Mouse (Mus musculus) embryonic facial prominence, embryonic 12.5 days (tissue): ENCODE results near the gene Sdhd. TPM values are rescaled to one million over a fixed set of nuclear protein-coding genes. Genes with fewer than 3 reads are reported as not detected.
"Not testable (repeated sequence)": the region's sequence is repeated elsewhere in the genome, so short reads cannot be mapped to it uniquely, and the experiment has no call there.

Experiments
- ATAC-seq: fragments of 200-750 bp; cut with Nextera tagmentation; 2 replicates; pipeline ENCODE4 v1.8.0; 2017; ENCODE audit not compliant: insufficient number of reproducible peaks, insufficient read depth, low FRiP score, low TSS enrichment
- H3K27ac ChIP-seq: fragments of 300-500 bp; sonication (generic); 2 replicates; pipeline ENCODE4 v1.5.1; 2016; ENCODE audit warnings: mild to moderate bottlenecking
- H3K27me3 ChIP-seq: fragments of 300-500 bp; sonication (generic); 2 replicates; pipeline ENCODE4 v1.6.1; 2016; ENCODE audit warnings: mild to moderate bottlenecking, moderate library complexity
- H3K36me3 ChIP-seq: fragments of 300-500 bp; sonication (generic); 2 replicates; pipeline ENCODE4 v1.6.1; 2016; ENCODE audit warnings: mild to moderate bottlenecking
- H3K4me1 ChIP-seq: fragments of 300-500 bp; sonication (generic); 2 replicates; pipeline ENCODE4 v1.6.1; 2016
- H3K4me2 ChIP-seq: fragments of 300-500 bp; sonication (generic); replicated peaks from 2 replicates; pipeline ENCODE4 v1.6.1; 2016; ENCODE audit warnings: mild to moderate bottlenecking, moderate library complexity
- H3K4me3 ChIP-seq: fragments of 300-500 bp; sonication (generic); 2 replicates; pipeline ENCODE4 v1.5.1; 2016; ENCODE audit warnings: mild to moderate bottlenecking
- H3K9ac ChIP-seq: fragments of 300-500 bp; sonication (generic); 2 replicates; pipeline ENCODE4 v1.6.1; 2016; ENCODE audit warnings: mild to moderate bottlenecking, moderate library complexity
- H3K9me3 ChIP-seq: fragments of 300-500 bp; sonication (generic); 2 replicates; pipeline ENCODE4 v1.6.1; 2016; ENCODE audit warnings: mild to moderate bottlenecking, moderate library complexity
- WGBS: fragments of 180-500 bp; shearing (Covaris S2); methylation state at CpG from one replicate; pipeline ENCODE4 v1.1.7; 2016; 5-methylcytosine and 5-hydroxymethylcytosine counted together
- polyA plus RNA-seq: library from polyadenylated mRNA; unstranded; fragments of >200 nt; fragmentation: Nextera tagmentation; extraction: Ambion mirVana; gene quantifications from 2 replicates; pipeline ENCODE4 v1.2.1, GENCODE M21; 2016

Sdhd gene
- polyA plus RNA-seq, result 240 and 246 TPM in 2 replicates

DNA sequence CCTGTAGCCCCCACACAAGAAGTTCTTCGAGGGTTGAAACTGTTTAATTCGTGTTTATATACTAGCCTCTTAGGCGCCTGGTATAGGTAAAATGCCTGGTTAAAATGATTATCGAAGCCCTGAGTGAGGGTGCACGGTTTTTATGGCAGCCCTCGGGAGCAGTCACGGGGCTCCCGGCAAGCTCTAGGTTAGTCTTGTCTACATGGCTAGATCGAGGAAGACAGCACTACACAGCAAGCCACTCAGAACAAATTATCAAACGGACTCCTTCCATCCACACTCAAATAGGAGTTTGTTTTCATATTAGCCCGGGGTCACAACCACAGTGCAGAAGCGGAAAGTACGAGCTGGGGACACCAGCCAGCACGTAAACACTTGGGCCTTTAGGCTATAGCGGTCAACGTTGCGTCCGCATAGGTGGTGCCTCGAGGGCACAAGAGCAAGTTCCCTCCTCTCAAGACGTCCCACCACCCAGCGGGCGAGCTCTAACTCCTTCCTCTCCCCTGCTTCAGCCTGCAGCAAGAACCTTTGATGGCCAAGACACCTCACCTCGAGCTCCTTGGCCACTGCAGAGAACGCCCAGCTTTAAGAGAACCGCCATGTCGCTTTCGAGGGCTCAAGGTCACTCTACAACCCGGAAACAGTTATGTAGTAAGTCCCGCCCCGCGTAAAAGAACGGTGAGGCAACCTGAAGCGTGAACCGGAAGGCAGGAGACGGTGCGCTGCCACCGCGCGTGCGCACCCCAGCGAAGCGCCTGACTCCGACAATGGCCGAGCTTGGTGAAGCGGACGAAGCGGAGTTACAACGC is at the start of gene Sdhd, which contains the start of gene Timm8b:
TSS of gene Sdhd (minus strand) at position 624 of the 809 bp plus-strand sequence.
TSS of gene Timm8b (plus strand) at position 722 of the 809 bp plus-strand sequence.
- ATAC-seq, result peak; percentile 95
- Histone ChIP-seq H3K27me3 (no peaks in the 10 kb centered on the region), H3K27ac (peak within 1 kb of the TSS; percentile 85), H3K9ac (peak within 1 kb of the TSS; percentile 80), H3K4me3 (peak within 1 kb of the TSS; percentile 84), H3K4me1 (peaks cover 22% of the 10 kb centered on the region), H3K36me3 (peaks cover 24% of the 10 kb centered on the region), H3K9me3 (no peaks in the 10 kb centered on the region), H3K4me2 (peak within 1 kb of the TSS; percentile 89)
- WGBS, result 1% methylated on average over 48 of the region's 48 CpGs

DNA sequence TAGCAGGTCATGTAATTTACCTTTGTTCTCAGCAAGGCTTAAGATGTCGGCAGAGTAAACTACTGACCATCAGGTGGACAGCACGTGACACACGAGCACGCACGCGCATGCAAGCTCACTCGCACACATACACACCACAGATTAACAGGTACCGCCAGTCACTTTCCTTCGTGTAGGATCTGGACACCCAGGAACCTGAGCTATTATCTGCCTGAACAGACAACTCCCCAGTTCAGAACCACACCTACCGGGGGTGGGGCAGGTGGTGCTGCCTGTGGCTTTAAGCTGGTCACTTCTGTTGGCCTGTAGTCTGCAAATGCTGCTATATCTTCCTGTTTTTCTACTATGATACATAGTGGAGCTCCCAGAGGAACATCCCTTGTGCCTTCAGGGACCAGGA is 46.9 kb upstream of the Sdhd start:
- no peaks in the 10 kb centered on the region for H3K9me3 ChIP-seq
- no peak overlapping the region for H3K4me3 ChIP-seq
- H3K4me2 ChIP-seq, result no peak overlapping the region
- no peak overlapping the region for H3K27ac ChIP-seq
- no peak overlapping the region for H3K9ac ChIP-seq
- ATAC-seq, result no peak
- WGBS, result 93% methylated on average over 10 of the region's 10 CpGs
- no peaks in the 10 kb centered on the region for H3K27me3 ChIP-seq
- H3K36me3 ChIP-seq, result peaks cover 74% of the 10 kb centered on the region
- H3K4me1 ChIP-seq, result no peaks in the 10 kb centered on the region

DNA sequence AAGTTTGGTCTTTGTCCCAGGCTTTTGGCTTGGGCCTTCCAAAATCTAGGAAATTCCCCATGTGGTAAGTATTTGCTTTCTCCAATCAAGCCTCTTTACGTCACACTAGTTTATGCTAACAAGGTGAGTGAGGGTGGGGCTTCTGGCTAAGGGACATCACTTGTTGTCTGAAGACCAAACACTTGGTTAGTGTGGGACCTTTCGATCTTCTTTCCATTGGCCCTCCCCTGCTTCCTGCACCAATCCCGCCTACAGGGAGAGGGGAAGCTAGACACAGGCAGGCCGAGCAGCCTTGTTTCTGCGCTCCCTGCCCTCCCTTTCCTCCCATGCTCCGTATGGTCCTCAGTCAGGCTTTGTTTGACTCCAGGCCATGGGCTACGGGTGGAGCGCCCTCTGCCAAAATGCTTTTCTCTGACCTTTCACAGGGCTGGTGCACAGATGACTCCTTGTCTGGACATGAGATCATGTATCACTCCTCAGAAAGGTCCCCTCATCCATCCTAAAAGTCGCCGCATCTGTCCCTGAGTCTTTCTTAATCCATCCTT is 43.3 kb upstream of the Sdhd start:
- H3K36me3 ChIP-seq, result peaks cover 76% of the 10 kb centered on the region
- no peaks in the 10 kb centered on the region for H3K9me3 ChIP-seq
- no peak for ATAC-seq
- no peak overlapping the region for H3K4me3 ChIP-seq
- H3K27ac ChIP-seq, result no peak overlapping the region
- H3K27me3 ChIP-seq, result no peaks in the 10 kb centered on the region
- WGBS, result 70% methylated on average over 10 of the region's 10 CpGs
- no peak overlapping the region for H3K9ac ChIP-seq
- H3K4me1 ChIP-seq, result no peaks in the 10 kb centered on the region
- H3K4me2 ChIP-seq, result no peak overlapping the region

DNA sequence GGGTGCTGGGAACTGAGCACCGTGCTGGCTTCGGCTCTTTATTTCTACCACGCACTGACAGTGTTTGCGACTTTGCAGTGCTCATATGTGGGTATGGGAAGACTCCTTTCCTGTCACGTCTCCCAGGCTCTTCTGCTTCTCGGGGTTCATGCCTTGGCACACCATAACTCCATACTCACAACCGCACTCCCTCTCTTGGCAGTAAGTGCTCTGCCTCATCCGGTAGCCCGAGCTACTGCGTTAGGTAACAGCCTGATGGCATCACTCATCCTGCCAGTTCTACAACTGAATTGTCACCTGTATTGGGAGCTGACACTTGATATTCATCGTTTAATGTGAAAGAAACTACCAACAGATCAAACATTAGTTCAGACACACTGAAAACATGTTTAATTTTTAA is 30.7 kb upstream of the Sdhd start:
- WGBS, result 93% methylated on average over 11 of the region's 11 CpGs
- Histone ChIP-seq H3K9me3 (no peaks in the 10 kb centered on the region), H3K4me3 (no peak overlapping the region), H3K27ac (no peak overlapping the region), H3K4me1 (no peaks in the 10 kb centered on the region), H3K36me3 (peaks cover 29% of the 10 kb centered on the region), H3K4me2 (no peak overlapping the region), H3K9ac (no peak overlapping the region), H3K27me3 (no peaks in the 10 kb centered on the region)
- no peak for ATAC-seq

DNA sequence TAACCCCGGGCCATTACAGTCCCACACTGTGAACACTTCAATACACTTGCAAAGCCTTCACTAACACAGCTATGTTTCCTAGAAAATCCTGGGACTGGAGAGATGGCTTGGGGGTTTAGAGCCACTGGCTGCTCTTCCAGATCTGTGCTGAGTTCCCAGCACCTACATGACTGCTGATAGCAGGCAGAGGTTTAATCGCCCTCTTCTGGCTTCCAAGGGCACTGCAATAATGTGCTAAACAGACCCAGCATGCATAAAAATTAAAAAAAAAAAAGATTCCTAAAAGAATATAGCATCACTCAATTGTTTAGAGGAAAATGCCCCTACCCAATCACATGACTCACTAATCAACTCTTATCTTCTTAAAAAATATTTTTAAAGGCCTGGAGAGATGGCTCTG is 29.4 kb upstream of the Sdhd start:
- no peak overlapping the region for H3K27ac ChIP-seq
- H3K9ac ChIP-seq, result no peak overlapping the region
- peaks cover 22% of the 10 kb centered on the region for H3K36me3 ChIP-seq
- H3K9me3 ChIP-seq, result no peaks in the 10 kb centered on the region
- WGBS, result 63% methylated on average over 2 of the region's 2 CpGs
- ATAC-seq, result no peak
- no peak overlapping the region for H3K4me2 ChIP-seq
- no peak overlapping the region for H3K4me3 ChIP-seq
- no peaks in the 10 kb centered on the region for H3K27me3 ChIP-seq
- no peaks in the 10 kb centered on the region for H3K4me1 ChIP-seq

DNA sequence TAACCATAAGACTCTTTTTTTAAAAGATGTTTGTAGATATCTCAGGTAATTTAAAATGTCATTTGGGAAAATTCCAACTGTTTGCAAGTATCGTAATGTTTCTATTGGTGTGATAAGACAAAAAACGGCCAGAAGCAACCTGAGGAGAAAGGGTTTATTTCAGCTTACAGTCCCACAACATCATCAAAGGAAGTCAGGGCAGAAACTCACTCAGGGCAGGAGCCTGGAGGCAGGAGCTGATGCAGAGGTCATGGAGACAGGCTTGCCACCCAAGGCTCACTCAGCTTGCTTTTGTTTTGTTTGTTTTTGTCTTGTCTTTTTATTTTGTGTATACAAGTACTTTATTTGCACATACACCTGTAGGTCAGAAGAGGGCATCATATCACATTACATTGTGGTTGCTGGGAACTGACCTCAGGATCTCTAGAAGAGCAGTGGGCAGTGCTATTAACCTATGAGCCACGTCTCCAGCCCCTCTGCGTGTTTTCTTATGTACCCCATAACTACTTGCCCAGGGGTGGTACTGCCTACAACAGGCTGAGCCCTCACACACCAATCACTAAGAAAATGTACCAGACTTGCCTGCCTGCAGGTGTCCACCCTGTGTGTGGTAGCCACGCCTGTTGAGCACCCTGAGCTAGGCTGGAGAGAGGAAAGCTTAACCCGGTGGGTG is 28.5 kb upstream of the Sdhd start:
- Histone ChIP-seq H3K4me3 (no peak overlapping the region), H3K27ac (no peak overlapping the region), H3K4me2 (no peak overlapping the region), H3K4me1 (no peaks in the 10 kb centered on the region), H3K9me3 (no peaks in the 10 kb centered on the region), H3K27me3 (no peaks in the 10 kb centered on the region), H3K9ac (no peak overlapping the region), H3K36me3 (peaks cover 18% of the 10 kb centered on the region)
- ATAC-seq, result no peak
- WGBS, result 79% methylated on average over 6 of the region's 6 CpGs

DNA sequence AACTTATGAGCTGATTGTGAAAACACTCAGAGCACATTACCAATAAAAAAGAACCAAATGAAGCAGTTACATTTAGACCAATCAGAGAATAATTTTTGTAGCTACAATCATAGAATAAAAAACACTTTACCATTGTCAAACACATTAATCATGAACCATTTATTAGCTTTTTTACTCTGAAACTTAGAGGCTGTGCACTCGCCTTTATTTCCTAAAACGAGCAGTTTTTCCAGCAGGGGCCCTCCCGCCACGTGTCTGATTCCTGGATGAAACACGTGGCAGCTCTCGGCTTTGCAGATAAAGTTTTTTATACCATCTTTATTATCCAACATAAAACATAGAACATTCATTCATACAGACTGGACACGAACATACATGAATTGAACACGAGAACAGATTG is 27.3 kb upstream of the Sdhd start:
- H3K4me2 ChIP-seq, H3K9me3 ChIP-seq, ATAC-seq, H3K27me3 ChIP-seq, H3K4me1 ChIP-seq, H3K9ac ChIP-seq, H3K4me3 ChIP-seq, H3K27ac ChIP-seq: not testable (repeated sequence)
- H3K36me3 ChIP-seq, result peaks cover 14% of the 10 kb centered on the region
- 90% methylated on average over 6 of the region's 8 CpGs for WGBS

DNA sequence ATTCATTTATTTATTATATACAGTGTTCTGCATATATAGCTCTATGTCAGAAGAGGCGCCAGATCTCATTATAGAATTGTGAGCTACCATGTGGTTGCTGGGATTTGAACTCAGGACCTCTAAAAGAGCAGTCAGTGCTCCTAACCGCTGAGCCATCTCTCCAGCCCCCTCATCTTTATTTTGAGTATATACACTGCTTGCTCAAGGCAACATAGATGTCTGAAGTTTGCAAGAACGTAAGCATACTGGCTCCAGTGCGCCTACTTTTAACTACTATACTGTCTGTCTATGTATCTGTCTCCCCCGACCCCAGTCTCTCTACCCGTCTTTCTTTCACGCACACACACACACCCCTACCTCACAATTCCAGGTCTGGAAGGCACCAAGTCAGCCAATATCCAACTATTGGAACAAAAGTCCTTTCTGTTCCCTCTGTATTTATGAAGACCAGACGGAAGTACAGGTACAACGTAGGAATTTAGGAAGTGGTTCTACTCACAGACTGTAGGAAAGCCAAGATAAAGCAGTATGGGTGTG is 14.2 kb upstream of the Sdhd start:
- Histone ChIP-seq H3K27ac (no peak overlapping the region), H3K9me3 (no peaks in the 10 kb centered on the region), H3K4me2 (peak overlapping the region; percentile 71), H3K4me1 (peaks cover 8% of the 10 kb centered on the region; the same call in 1 of the 2 replicates), H3K9ac (no peak overlapping the region), H3K4me3 (peak overlapping the region; percentile 98), H3K36me3 (peaks cover 22% of the 10 kb centered on the region), H3K27me3 (no peaks in the 10 kb centered on the region)
- 62% methylated on average over 9 of the region's 9 CpGs for WGBS
- ATAC-seq, result no peak

DNA sequence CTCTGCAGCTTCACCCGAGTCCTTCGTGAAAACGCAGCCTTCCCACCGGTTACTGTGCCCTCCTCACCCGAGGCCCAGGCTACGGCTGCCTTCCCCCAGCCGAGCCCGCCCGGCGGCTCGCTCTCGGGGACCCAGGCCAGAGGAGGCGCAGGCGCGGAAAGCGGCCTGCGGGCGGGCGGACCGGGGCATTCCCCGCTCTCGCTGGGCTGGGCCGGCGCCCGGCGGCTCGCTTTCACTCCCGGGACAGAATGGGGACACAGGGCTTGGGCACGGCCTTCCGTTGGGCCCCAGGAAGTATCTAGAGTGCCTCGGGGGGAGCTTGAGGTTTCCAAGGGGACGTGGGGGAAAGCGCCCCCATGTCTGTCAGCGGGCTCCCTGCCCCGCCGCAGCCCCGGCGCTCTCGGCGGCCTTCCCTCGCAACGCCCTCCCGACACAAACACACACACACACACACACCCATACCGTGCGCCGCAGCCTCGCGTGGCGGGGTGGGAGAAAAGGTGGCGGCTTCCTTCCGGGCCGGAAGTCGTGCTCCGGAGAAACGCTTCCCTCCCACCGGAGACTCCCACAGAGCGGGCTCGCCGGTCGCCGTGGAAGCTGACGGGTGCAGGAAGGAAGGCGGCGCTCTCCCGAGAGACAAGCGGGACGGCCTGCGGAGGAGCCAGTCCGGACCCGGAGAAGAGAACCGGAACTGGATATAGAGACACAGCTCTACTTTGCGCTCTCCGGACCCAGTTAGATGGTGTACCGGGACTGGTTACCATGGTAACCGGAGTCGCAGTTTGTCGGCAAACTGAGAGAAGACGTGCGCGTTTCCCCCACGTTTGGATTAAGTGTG is 13.4 kb upstream of the Sdhd start, which contains the start of the genes Pih1d2 and Nkapd1:
TSS of gene Pih1d2 (plus strand) at position 556 of the 838 bp plus-strand sequence.
TSS of gene Nkapd1 (minus strand) at position 699 of the 838 bp plus-strand sequence.
- Histone ChIP-seq H3K4me1 (peaks cover 8% of the 10 kb centered on the region; the same call in 1 of the 2 replicates), H3K4me2 (peak within 1 kb of the TSS; percentile 71), H3K36me3 (peaks cover 29% of the 10 kb centered on the region), H3K27ac (peak within 1 kb of the TSS; percentile 91), H3K9me3 (no peaks in the 10 kb centered on the region), H3K4me3 (peak within 1 kb of the TSS; percentile 98), H3K27me3 (no peaks in the 10 kb centered on the region), H3K9ac (peak within 1 kb of the TSS; percentile 98)
- under 1% methylated on average over 68 of the region's 81 CpGs for WGBS
- peak; percentile 89 for ATAC-seq

DNA sequence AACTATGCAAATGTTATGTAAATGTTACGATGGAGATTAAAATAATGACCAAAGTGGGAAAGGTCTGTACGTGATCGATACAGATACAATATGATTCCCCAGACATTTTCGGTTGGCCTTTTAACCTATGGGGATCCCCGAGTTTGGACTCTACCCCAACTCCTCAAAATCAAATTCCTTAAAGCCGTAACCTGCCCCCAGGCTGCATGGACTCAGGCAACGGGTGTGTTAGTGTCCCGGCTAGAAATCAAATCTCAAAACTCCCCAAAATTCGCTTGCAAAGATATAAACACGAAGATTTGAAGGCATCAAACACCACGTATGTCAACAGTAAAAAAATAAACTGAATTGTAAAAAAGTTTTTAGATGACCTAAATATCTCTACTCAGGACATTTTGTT is 12.5 kb upstream of the Sdhd start:
- H3K9ac ChIP-seq, result peak overlapping the region; percentile 98
- no peak overlapping the region for H3K27ac ChIP-seq
- peaks cover 8% of the 10 kb centered on the region; the same call in 1 of the 2 replicates for H3K4me1 ChIP-seq
- peaks cover 36% of the 10 kb centered on the region for H3K36me3 ChIP-seq
- no peak for ATAC-seq
- H3K4me2 ChIP-seq, result peak overlapping the region; percentile 71
- no peaks in the 10 kb centered on the region for H3K27me3 ChIP-seq
- peak overlapping the region; percentile 98 for H3K4me3 ChIP-seq
- no peaks in the 10 kb centered on the region for H3K9me3 ChIP-seq
- WGBS, result 36% methylated on average over 11 of the region's 11 CpGs

DNA sequence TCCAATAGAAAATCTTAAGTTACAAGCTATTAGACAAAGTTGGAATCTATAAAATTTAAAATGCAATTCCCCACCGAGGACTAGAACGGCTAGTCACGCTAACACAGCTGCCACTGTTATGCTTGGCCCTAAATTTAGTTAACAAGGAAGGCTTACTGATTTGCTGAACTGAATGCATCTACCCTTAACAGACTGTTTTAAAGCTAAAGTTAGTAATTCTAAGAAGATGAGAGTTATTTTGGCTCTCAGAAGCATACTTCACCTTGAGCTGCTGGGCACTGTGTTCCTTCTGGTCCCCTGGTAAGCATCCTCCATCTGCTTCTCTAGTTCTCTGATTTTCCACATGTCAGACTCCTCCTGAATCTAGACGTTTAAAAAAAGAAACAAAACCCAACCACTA is 8.5 kb upstream of the Sdhd start:
- ATAC-seq, result no peak
- no peaks in the 10 kb centered on the region for H3K27me3 ChIP-seq
- H3K9me3 ChIP-seq, result no peaks in the 10 kb centered on the region
- H3K4me1 ChIP-seq, result peaks cover 8% of the 10 kb centered on the region; the same call in 1 of the 2 replicates
- no peak overlapping the region for H3K4me2 ChIP-seq
- H3K9ac ChIP-seq, result no peak overlapping the region
- H3K27ac ChIP-seq, result no peak overlapping the region
- WGBS, result 82% methylated on average over 4 of the region's 4 CpGs
- peaks cover 69% of the 10 kb centered on the region for H3K36me3 ChIP-seq
- H3K4me3 ChIP-seq, result no peak overlapping the region
